Mouse (Mus musculus) ES-E14 (cell line): ENCODE results near the gene Msi2. TPM values are rescaled to one million over a fixed set of nuclear protein-coding genes. Genes with fewer than 3 reads are reported as not detected.

Experiments used
- DNase-seq: peaks from one replicate; pipeline ENCODE4 v3.0.0-alpha.2; 2013; ENCODE audit warnings: low read depth, low spot score
- H3K27ac ChIP-seq: 2 replicates; pipeline ENCODE4 v1.5.1; 2012; ENCODE audit warnings: low read depth, mild to moderate bottlenecking, low read length, moderate library complexity, mixed read lengths; ENCODE audit not compliant: poor library complexity, insufficient read depth, severe bottlenecking
- H3K36me3 ChIP-seq: 2 replicates; pipeline ENCODE4 v1.6.1; 2012; ENCODE audit warnings: mild to moderate bottlenecking, low read length, moderate library complexity, mixed read lengths; ENCODE audit not compliant: control insufficient read depth, poor library complexity, insufficient read depth, severe bottlenecking
- H3K4me1 ChIP-seq, 2 experiments: fragments of 150-350 bp in 1 of 2; sonication (generic) in 1 of 2; 2 replicates each; pipeline ENCODE4 v1.6.1; 2012; ENCODE audit warnings: low read length in 2 of 2, mild to moderate bottlenecking in 1 of 2, mixed read lengths in 1 of 2; ENCODE audit not compliant: control insufficient read depth in 2 of 2, insufficient read depth in 2 of 2, poor library complexity in 1 of 2
- H3K4me3 ChIP-seq, 2 experiments: fragments of 150-350 bp in 1 of 2; sonication (generic) in 1 of 2; 2 replicates each; pipeline ENCODE4 v1.5.1; 2012; ENCODE audit warnings: low read length in 2 of 2, low read depth in 1 of 2, mild to moderate bottlenecking in 1 of 2, mixed read lengths in 1 of 2; ENCODE audit not compliant: insufficient read depth in 1 of 2, poor library complexity in 1 of 2, severe bottlenecking in 1 of 2
- H3K9ac ChIP-seq: 2 replicates; pipeline ENCODE4 v1.6.1; 2012; ENCODE audit warnings: low read depth, mild to moderate bottlenecking, low read length, mixed read lengths; ENCODE audit not compliant: poor library complexity, insufficient read depth, severe bottlenecking
- H3K9me3 ChIP-seq: fragments of 150-350 bp; sonication (generic); 2 replicates; pipeline ENCODE4 v1.6.1; 2012; ENCODE audit warnings: low read depth, mild to moderate bottlenecking, low read length; ENCODE audit not compliant: control insufficient read depth, insufficient read depth
- CHD2 ChIP-seq: IDR thresholded peaks from 2 replicates; pipeline ENCODE4 v1.6.1; 2014; ENCODE audit warnings: mild to moderate bottlenecking, low read depth, low read length, inconsistent platforms
- HCFC1 ChIP-seq: IDR thresholded peaks from 2 replicates; pipeline ENCODE4 v1.6.1; 2012; ENCODE audit warnings: low read length, inconsistent platforms, borderline replicate concordance; ENCODE audit not compliant: insufficient read depth
- MAFK ChIP-seq: IDR thresholded peaks from 2 replicates; pipeline ENCODE4 v1.6.1; 2014; ENCODE audit warnings: mild to moderate bottlenecking, low read depth, low read length, inconsistent platforms; ENCODE audit not compliant: insufficient read depth
- ZC3H11A ChIP-seq: IDR thresholded peaks from 2 replicates; pipeline ENCODE4 v1.6.1; 2012; ENCODE audit warnings: low read depth, mild to moderate bottlenecking, inconsistent platforms, low read length, borderline replicate concordance
- ZNF384 ChIP-seq: IDR thresholded peaks from 2 replicates; pipeline ENCODE4 v1.6.1; 2012; ENCODE audit warnings: low read depth, low read length, inconsistent platforms
- in situ Hi-C, 2 experiments: fragments of 600-800 bp; cut with MboI; formaldehyde crosslinking; loops; one replicate each; pipeline ENCODE4 v1.15.1; 2025; ENCODE audit warnings: low sequenced_read_pairs in 2 of 2, inconsistent platforms in 1 of 2; ENCODE audit not compliant: unreplicated experiment in 2 of 2
- total RNA-seq: library from RNA; depleted of rRNA; stranded (reverse); fragments of 300-350 nt; gene quantifications from 2 replicates; pipeline ENCODE4 v1.2.3, GENCODE M21; 2012

Msi2 gene
- total RNA-seq, 1 experiment: 66.4 TPM

DNA sequence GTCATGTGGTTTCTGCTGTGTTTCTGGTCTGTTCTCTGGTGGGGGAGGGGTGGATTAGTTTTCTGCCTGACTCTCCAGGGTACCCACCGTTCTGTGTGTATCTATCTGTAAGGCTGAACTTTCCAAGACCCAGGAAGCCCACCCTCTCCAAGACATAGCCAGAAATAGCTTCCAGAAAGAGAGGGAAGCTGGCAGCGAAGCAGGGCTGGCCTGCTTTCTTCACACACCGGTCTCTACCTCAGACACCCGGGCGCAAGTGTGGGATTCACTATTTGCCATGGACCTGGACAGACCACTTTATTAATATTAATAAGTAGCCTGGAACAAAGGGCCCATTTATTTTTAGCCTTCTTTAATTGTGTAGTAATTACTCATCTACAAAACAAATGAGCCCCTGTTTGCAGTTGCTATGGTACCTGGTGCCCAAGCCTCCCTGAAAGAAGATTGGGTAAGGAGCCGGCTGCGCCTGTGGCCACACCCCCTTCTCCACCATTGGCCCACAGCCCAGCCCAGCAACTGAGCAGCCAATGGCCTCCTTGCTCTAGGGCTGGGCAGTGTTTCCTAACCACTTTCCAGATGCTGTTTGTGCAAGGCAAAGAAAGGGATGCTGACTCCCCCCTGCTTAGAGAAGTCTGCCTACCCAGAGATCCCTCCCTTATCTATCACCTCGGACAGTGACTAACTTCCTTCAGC is 361.6 kb downstream of the Msi2 start:
- Histone ChIP-seq H3K4me3 (no peak overlapping the region), H3K36me3 (peaks cover 14% of the 10 kb centered on the region; the same call in 1 of the 2 replicates), H3K9me3 (no peaks in the 10 kb centered on the region), H3K9ac (no peak overlapping the region), H3K4me1 (peaks cover 0 to 2% of the 10 kb centered on the region in 2 experiments; a peak in 1 of 4 replicates), H3K27ac (no peak overlapping the region)
- in situ Hi-C loops: no loop called here
- TF ChIP-seq HCFC1 (no peak), MAFK (no peak), ZC3H11A (no peak), CHD2 (no peak), ZNF384 (no peak)
- DNase-seq: peak; percentile 28

DNA sequence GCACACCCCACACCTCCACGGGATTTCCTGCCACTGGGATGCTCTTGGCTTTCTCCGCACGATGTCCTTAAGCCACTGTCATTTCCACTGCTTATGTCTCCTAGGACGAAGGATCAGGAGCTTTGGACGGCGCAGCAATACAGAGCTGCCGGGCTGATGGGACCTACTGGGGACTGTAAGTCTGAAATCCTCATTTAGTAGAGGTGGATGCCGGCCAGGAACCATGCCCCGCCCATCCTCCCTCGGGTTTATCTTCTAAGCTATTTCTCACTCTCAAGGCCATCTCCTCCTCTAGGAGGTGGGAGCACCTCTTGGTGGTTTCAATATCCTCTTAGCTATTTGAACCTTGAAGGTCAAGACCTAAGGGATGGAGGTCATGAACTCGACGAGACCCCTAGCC is 362.3 kb downstream of the Msi2 start:
- Histone ChIP-seq H3K9ac (no peak overlapping the region), H3K36me3 (peaks cover 14% of the 10 kb centered on the region; the same call in 1 of the 2 replicates), H3K27ac (no peak overlapping the region), H3K9me3 (no peaks in the 10 kb centered on the region), H3K4me3 (no peak overlapping the region), H3K4me1 (peaks cover 0 to 2% of the 10 kb centered on the region in 2 experiments; a peak in 1 of 4 replicates)
- in situ Hi-C loops: no loop called here
- no peak for DNase-seq
- TF ChIP-seq CHD2 (no peak), HCFC1 (no peak), MAFK (no peak), ZC3H11A (no peak)

DNA sequence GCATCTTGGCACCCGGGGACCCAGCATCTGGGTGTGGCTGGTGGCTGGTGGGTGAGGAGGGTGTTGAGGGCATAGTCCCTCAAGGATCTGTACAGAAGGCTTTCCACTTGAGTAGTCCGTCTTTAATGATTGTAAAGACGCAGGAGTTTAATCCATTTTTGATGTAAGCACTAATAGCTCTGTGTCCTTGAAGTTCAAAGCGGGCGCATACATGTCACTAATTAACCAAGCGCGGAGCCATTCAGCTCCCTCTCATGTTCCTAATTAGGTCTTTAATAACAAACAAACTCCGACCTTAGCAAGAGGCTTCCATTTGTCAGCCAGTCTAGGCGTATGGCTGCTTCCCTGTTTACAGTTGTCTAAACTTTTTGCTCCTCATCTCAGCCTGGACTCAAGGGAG is 363.5 kb downstream of the Msi2 start:
- peaks cover 0 to 2% of the 10 kb centered on the region in 2 experiments; a peak in 1 of 4 replicates for H3K4me1 ChIP-seq
- no peaks in the 10 kb centered on the region for H3K9me3 ChIP-seq
- no peak overlapping the region for H3K4me3 ChIP-seq
- in situ Hi-C loops: no loop called here
- H3K9ac ChIP-seq: no peak overlapping the region
- peaks cover 10% of the 10 kb centered on the region; the same call in 1 of the 2 replicates for H3K36me3 ChIP-seq
- TF ChIP-seq HCFC1 (no peak), MAFK (no peak), ZC3H11A (no peak)
- DNase-seq: no peak
- no peak overlapping the region for H3K27ac ChIP-seq

DNA sequence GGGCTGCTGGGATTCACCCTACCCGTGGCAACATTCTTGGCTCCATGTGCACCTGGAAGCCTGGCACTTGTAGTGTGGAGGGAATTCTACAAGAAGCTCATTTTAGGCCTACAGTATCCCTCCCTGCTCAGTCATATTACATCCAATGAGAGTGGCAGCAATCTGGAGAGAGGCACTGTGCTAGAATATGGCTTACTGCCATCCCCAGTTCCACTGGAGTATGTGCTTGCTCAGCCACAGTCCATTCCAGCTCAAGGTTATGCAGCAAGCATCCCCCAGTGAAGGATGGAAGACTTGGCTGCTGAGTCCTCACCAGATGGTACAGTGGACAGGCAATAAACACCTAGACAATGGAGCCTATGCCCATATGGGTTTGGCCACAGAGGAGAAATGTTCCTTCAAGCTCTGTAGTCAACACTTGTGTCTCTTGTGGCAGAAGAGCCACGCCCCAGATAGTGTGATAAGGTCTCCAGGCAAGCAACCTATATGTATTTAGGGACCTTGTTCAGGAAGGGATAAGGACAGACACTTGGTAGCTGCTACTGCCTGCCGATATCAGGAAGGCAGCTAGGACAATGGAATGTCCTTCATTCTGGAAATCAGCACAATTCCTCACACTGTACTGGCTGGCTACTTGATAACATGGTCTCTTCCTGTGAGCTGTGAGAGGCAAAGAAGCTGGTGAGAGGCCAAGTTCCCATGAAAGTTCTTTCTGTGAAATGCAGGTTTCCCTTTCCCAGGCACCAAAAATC is 366.4 kb downstream of the Msi2 start:
- in situ Hi-C loops: no loop called here
- no peak for DNase-seq
- TF ChIP-seq MAFK: no peak
- TF ChIP-seq CHD2: no peak
- TF ChIP-seq ZNF384: no peak
- no peak for TF ChIP-seq HCFC1
- no peak for TF ChIP-seq ZC3H11A
- H3K4me3 ChIP-seq: no peak overlapping the region
- no peak overlapping the region; the same call in 1 of the 2 replicates for H3K27ac ChIP-seq
- H3K9me3 ChIP-seq: no peaks in the 10 kb centered on the region
- H3K9ac ChIP-seq: no peak overlapping the region
- peaks cover 0 to 4% of the 10 kb centered on the region in 2 experiments; a peak in 1 of 4 replicates for H3K4me1 ChIP-seq
- peaks cover 14% of the 10 kb centered on the region for H3K36me3 ChIP-seq
